In the genomic region with DNA sequence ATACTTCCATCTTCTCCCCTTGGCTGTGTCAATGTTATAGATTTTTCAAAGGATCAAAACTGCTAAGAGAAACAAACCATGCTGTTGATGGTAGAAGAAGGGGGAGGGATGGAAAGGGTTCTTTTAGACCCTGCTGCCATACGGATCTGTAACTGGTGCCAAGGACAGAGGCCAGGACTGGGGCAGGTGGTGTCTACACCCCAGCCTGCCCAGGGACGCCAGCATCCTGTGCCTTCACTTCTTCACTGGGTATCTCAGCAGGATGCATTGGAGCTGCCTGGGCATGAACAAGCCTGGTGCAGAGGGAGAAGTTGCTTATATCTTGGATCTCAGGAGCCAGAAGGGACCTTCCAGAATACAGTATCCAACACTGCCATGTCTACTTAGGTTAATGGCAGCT, we compare ENCODE assay signal across 31 mouse cellular contexts. TPM values are rescaled to one million over a fixed set of nuclear protein-coding genes. Genes with fewer than 3 reads are reported as not detected.
"Had no signal": no experiment of that assay in that cellular context is flagged by ENCODE, and none has a peak within 500 bp of the region (broad histone marks: within the 10 kb centered on the region; RNA-seq: fewer than 3 reads in every experiment).

No protein-coding gene starts in this region.

- H3K36me3 ChIP-seq: heart, embryonic 10.5 days; heart, embryonic 12.5 days; hindbrain, embryonic 10.5 days; hindbrain, embryonic 12.5 days; intestine, embryonic 15.5 days; limb, embryonic 10.5 days; limb, embryonic 12.5 days; liver, embryonic 13.5 days; liver, embryonic 15.5 days had no signal

- H3K27me3 ChIP-seq: hindbrain, embryonic 12.5 days; limb, embryonic 12.5 days; liver, embryonic 13.5 days; liver, embryonic 15.5 days had no signal

- H3K4me2 ChIP-seq: heart, embryonic 12.5 days; hindbrain, embryonic 12.5 days; hindbrain, embryonic 14.5 days; intestine, embryonic 15.5 days; limb, embryonic 12.5 days; liver, embryonic 11.5 days; liver, embryonic 13.5 days; liver, embryonic 15.5 days had no signal

- H3K27ac ChIP-seq: gastrocnemius, adult 2 months; heart, embryonic 10.5 days; hindbrain, embryonic 10.5 days; hindbrain, embryonic 12.5 days; hindbrain, embryonic 14.5 days; intestine, embryonic 15.5 days; layer of hippocampus, adult 2 months; left cerebral cortex, adult 2 months; limb, embryonic 10.5 days; limb, embryonic 12.5 days; liver, embryonic 13.5 days; liver, embryonic 15.5 days had no signal

- H3K4me1 ChIP-seq: hindbrain, embryonic 10.5 days; hindbrain, embryonic 12.5 days; intestine, embryonic 15.5 days; liver, embryonic 13.5 days; liver, embryonic 15.5 days had no signal

- H3K9ac ChIP-seq: heart, embryonic 12.5 days; hindbrain, embryonic 12.5 days; hindbrain, embryonic 14.5 days; intestine, embryonic 15.5 days; limb, embryonic 12.5 days; liver, embryonic 13.5 days; liver, embryonic 15.5 days had no signal

- H3K4me3 ChIP-seq: gastrocnemius, adult 2 months; heart, embryonic 10.5 days; heart, embryonic 12.5 days; hindbrain, embryonic 10.5 days; hindbrain, embryonic 12.5 days; intestine, embryonic 15.5 days; layer of hippocampus, adult 2 months; left cerebral cortex, adult 2 months; limb, embryonic 10.5 days; limb, embryonic 12.5 days; liver, embryonic 13.5 days; liver, embryonic 15.5 days had no signal

- H3K9me3 ChIP-seq: heart, embryonic 10.5 days; heart, embryonic 12.5 days; hindbrain, embryonic 10.5 days; hindbrain, embryonic 12.5 days; intestine, embryonic 15.5 days; limb, embryonic 10.5 days; limb, embryonic 12.5 days; liver, embryonic 13.5 days; liver, embryonic 15.5 days had no signal

- DNase-seq: gastrocnemius, adult 2 months; gastrocnemius, postnatal 10 days; gastrocnemius, postnatal 25 days; heart, adult 18-20 months; heart, postnatal 10 days; heart, postnatal 4 days; kidney, adult 18-20 months; kidney, adult 8-10 months; kidney, postnatal 10 days; kidney, postnatal 25 days; kidney, postnatal 4 days; liver; liver, embryonic 13.5 days had no signal

- ATAC-seq: hindbrain, embryonic 16.5 days; inflammation-experienced regulatory T-cells, adult 6 months; intestine, embryonic 15.5 days; intestine, postnatal 0 days had no signal

RNA-seq across cellular contexts. Expression of gene Car12, which starts 31.0 kb away (rescaled TPM):
- total RNA-seq: heart, adult 18-20 months; heart, adult 8-10 months; heart, postnatal 25 days had no signal

RNA-seq across cellular contexts. Expression of gene Gm10647, which starts 52.3 kb away (rescaled TPM):
- total RNA-seq: gastrocnemius, adult 2 months; granulocyte monocyte progenitor cell, adult 5-6 weeks; heart, adult 18-20 months had no signal
- polyA plus RNA-seq: inflammation-experienced regulatory T-cells, adult 6 months; liver, embryonic 11.5 days had no signal
